Mouse (Mus musculus): ENCODE results near the gene Slc38a8.

DNA sequence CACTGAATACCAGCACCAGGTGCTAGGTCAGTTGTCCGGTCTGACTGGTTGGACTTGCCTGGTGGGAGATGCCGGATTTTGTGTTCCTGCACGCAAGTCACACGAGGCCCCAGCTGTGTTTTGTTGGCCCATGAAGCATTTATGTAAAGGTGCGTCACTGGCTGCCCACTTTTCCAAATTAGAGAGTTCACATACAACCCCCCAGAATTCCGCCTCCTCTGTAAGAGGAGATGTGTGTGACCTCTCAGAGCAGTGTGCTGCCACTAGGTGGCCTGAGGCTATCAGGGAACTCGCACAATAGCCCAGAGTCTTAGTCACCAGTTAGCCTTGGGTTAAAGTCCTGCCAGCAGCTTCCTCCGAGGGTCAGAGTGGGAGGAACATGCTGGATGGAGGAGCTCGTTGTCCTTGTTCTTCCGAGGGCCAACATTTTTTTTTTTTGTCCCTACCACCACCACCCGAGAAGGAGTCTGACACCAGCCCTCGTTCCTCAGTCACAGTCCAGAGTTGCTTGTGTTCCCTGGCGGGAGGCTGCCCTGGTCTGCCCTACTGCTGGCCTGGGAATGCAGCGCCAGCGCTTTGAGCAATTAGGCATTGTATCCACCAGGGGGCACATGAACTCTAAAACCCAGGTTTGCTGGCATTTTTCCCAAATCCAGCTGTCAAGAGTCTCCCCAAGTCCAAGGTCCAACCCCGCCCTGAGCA, 61.1 kb downstream of the Slc38a8 start:
- TF ChIP-seq FLI1 (IDR thresholded peaks at IDR 0.05; ENCODE audit: low read length): no peak
- no peak for TF ChIP-seq GATA1 (IDR thresholded peaks at IDR 0.05; ENCODE audit: borderline replicate concordance, low read length)

Measured in megakaryocyte, embryonic 14.5 days (primary cell).